Mouse (Mus musculus) liver, embryonic 13.5 days (tissue): ENCODE measurements around the gene Cdh1. TPM values are rescaled to one million over a fixed set of nuclear protein-coding genes. Genes with fewer than 3 reads are reported as not detected.
"Not testable (repeated sequence)": the region's sequence is repeated elsewhere in the genome, so short reads cannot be mapped to it uniquely, and the experiment has no call there.

Experiments used
- ATAC-seq: fragments of 200-750 bp; cut with Nextera tagmentation; 2 replicates; pipeline ENCODE4 v1.8.0; 2017; ENCODE audit warnings: low read depth, mild to moderate bottlenecking, moderate number of reproducible peaks, moderate library complexity
- DNase-seq: peaks from one replicate; pipeline ENCODE4 v3.0.0; 2022
- H3K27ac ChIP-seq: fragments of 300-500 bp; sonication (generic); 2 replicates; pipeline ENCODE4 v1.5.1; 2015; ENCODE audit warnings: moderate library complexity, mild to moderate bottlenecking, inconsistent platforms
- H3K27me3 ChIP-seq: fragments of 300-500 bp; sonication (generic); 2 replicates; pipeline ENCODE4 v1.6.1; 2015; ENCODE audit warnings: mild to moderate bottlenecking, inconsistent platforms
- H3K36me3 ChIP-seq: fragments of 300-500 bp; sonication (generic); 2 replicates; pipeline ENCODE4 v1.6.1; 2015; ENCODE audit warnings: mild to moderate bottlenecking, inconsistent platforms
- H3K4me1 ChIP-seq: fragments of 300-500 bp; sonication (generic); replicated peaks from 2 replicates; pipeline ENCODE4 v1.6.1; 2015; ENCODE audit warnings: inconsistent platforms
- H3K4me2 ChIP-seq: fragments of 300-500 bp; sonication (generic); 2 replicates; pipeline ENCODE4 v1.6.1; 2015; ENCODE audit warnings: inconsistent platforms, mild to moderate bottlenecking, moderate library complexity
- H3K4me3 ChIP-seq: fragments of 300-500 bp; sonication (generic); replicated peaks from 2 replicates; pipeline ENCODE4 v1.5.1; 2015; ENCODE audit warnings: mild to moderate bottlenecking, inconsistent platforms
- H3K9ac ChIP-seq: fragments of 300-500 bp; sonication (generic); 2 replicates; pipeline ENCODE4 v1.6.1; 2015; ENCODE audit warnings: mild to moderate bottlenecking, inconsistent platforms
- H3K9me3 ChIP-seq: fragments of 300-500 bp; sonication (generic); replicated peaks from 2 replicates; pipeline ENCODE4 v1.6.1; 2016; ENCODE audit warnings: inconsistent platforms
- WGBS: fragments of 180-500 bp; shearing (Covaris S2); methylation state at CpG from one replicate; pipeline ENCODE4 v1.1.7; 2015; ENCODE audit not compliant: insufficient replicate concordance; 5-methylcytosine and 5-hydroxymethylcytosine counted together
- polyA plus RNA-seq: library from polyadenylated mRNA; unstranded; fragments of >200 nt; fragmentation: Nextera tagmentation; extraction: Ambion mirVana; gene quantifications from 2 replicates; pipeline ENCODE4 v1.2.1, GENCODE M21; 2015

Cdh1 gene
- polyA plus RNA-seq, 1 experiment from 2014 or later = 12.1 TPM

DNA sequence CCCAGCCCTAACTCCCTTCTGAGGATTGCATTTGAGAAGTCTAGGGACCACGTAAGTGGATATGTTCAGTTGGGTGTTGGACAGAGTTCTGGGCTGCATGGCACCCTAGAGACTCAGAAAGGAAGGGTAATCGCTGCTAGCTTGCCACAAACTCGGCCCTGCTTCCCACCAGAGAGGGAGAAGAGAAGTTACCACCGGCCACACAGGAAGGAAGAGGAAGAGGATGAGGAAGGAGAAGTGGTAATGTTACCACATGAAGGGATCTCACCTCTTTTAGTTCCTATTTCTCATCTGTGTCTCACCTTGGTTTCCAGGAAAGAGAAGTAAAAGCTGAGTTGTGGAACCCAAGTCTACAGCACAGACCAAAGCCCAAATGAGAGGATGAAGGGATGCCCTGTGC is 28.9 kb upstream of the Cdh1 start:
- Histone ChIP-seq H3K27ac (no peak overlapping the region), H3K4me1 (peaks cover 9% of the 10 kb centered on the region; the same call in 1 of the 2 replicates), H3K9ac (no peak overlapping the region), H3K9me3 (no peaks in the 10 kb centered on the region), H3K36me3 (no peaks in the 10 kb centered on the region), H3K4me3 (no peak overlapping the region), H3K27me3 (no peaks in the 10 kb centered on the region), H3K4me2 (no peak overlapping the region)
- 25% methylated on average over 4 of the region's 4 CpGs for WGBS
- ATAC-seq = no peak
- DNase-seq = no peak

DNA sequence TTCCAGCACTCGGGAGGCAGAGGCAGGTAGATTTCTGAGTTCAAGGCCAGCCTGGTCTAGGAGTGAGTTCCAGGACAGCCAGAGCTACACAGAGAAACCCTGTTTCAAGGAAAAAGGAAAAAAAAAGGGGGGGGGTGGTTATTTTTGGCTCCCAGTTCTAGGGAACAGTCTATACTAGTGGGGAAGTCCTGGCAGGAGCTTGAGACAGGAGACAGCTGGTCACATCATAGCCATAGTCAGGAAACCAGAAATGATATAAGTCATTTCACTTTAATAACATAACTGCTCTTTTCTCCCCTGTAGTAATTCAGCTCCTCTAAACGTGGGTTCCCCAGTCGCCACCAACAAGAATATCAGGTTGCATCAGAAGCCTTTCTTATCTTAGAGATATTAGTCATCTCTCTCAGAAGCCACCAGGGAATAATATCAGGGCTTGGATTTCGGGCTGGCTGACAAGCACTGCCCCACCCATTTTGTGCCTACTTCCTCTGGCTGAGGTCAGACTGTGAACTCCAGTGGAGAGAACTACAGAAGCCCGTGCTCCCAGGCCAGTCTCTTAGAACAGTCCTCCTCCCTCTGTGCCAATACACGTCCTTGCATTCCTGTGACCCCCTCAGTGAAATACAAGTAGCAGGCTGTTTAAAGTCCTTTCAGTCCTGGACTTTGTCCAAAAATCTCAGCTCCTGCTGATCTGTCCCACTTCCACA is 26.1 kb upstream of the Cdh1 start:
- ATAC-seq (no peak), DNase-seq (no peak)
- no peak overlapping the region for H3K4me2 ChIP-seq
- H3K27me3 ChIP-seq = no peaks in the 10 kb centered on the region
- no peaks in the 10 kb centered on the region for H3K9me3 ChIP-seq
- H3K4me3 ChIP-seq = no peak overlapping the region
- 15% methylated on average over 6 of the region's 6 CpGs for WGBS
- H3K9ac ChIP-seq = no peak overlapping the region
- H3K4me1 ChIP-seq = peaks cover 9% of the 10 kb centered on the region; the same call in 1 of the 2 replicates
- no peaks in the 10 kb centered on the region for H3K36me3 ChIP-seq
- H3K27ac ChIP-seq = no peak overlapping the region

DNA sequence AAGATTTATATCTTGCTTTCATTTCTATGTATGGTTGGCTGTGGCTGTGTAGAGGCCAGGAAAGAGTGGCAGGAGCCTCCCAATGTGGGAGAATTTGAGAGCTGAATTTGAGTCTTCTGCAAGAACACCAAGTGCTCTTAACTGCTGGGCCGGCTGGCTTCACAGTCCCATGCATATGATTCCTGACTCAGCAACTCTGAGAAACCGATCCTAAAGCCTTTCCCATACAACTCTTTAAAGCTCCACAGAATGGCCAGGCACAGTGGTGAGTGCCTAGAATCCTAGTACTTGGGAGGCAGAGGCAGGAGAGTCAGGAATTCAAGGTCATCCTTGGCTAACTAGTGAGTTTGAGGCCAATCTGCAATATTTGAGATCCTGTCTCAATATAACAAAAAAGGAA is 23.6 kb upstream of the Cdh1 start:
- ATAC-seq = no peak
- 47% methylated on average over 2 of the region's 2 CpGs for WGBS
- Histone ChIP-seq H3K27me3 (no peaks in the 10 kb centered on the region), H3K4me2 (no peak overlapping the region), H3K9me3 (no peaks in the 10 kb centered on the region), H3K36me3 (no peaks in the 10 kb centered on the region), H3K9ac (no peak overlapping the region), H3K4me3 (no peak overlapping the region), H3K4me1 (peaks cover 9% of the 10 kb centered on the region; the same call in 1 of the 2 replicates), H3K27ac (no peak overlapping the region)
- DNase-seq = no peak

DNA sequence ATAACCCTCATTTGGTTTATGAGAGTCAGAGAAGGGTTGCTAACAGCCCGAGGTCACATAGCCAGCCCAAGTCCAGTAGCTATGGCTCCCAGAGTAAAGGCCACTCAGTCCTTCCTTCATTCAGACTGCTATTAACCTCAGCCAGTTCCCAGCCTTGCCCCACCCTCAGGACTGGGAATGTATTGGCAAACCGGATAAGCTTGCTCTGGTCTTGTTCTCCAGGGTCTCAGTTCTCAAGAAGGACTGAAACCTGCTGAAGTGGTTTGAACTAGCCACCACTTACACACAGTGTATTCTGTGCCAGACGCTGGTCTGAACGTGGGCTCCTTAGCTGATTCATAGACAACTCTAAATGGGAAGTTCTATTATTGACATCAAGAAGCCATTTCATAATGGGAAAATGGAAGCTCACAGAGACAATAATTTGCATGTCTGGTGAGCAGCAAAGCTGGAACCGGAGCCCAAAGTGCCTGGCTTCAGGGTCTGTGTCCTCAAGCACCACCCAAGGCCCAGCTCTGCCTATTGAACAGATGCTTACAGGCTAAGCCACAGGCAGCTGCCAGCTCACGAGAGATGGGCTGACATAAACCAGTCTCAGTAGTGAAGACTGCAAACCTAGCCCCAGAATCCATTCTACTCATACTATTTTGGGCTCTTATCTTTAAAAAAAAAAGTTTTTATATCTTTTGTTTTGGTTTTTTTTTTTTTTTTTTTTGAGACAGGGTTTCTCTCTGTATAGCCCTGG is 21.6 kb upstream of the Cdh1 start:
- Histone ChIP-seq H3K36me3 (no peaks in the 10 kb centered on the region), H3K9ac (no peak overlapping the region), H3K9me3 (no peaks in the 10 kb centered on the region), H3K4me1 (peaks cover 13% of the 10 kb centered on the region; the same call in 1 of the 2 replicates), H3K27me3 (no peaks in the 10 kb centered on the region), H3K4me2 (no peak overlapping the region), H3K27ac (no peak overlapping the region), H3K4me3 (no peak overlapping the region)
- no peak for ATAC-seq
- 43% methylated on average over 6 of the region's 6 CpGs for WGBS
- no peak for DNase-seq

DNA sequence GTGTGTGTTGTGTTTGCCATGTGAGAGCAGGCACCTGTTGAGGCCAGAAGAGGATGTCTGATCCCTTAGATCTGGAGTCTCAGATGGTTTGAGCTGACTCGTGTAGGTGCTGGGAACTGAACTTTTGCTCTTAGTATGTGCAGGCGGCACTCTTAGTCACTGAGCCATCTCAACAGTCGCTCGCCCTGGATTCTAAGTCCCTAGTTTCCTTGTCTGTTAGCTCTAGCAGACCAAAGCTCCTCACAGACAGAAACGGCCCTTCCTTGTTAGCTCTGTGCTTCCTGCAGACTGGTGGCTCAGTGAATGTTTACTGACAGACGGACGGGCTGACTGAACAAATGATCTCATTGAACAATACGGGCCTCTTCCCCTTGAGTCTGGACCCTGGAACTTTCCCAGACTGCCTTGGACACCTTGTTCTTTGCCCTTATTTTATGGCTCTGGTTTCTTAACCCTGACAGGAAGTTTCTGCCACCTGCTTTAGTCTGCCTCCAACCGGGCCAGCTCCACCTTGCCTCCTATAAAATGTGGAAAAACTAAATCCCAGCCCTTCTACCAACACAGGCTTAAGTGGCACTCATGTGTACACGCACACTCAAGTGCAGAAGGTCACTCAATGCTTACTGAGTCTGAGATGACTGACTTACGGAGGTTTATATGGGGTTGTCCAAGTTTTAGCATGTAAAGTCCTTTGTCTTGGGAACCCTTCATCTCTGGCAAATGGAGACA is 18.0 kb upstream of the Cdh1 start:
- 46% methylated on average over 11 of the region's 11 CpGs for WGBS
- ATAC-seq (no peak), DNase-seq (no peak)
- Histone ChIP-seq H3K4me3 (no peak overlapping the region), H3K9me3 (no peaks in the 10 kb centered on the region), H3K9ac (peak overlapping the region; percentile 17; the same call in 1 of the 2 replicates), H3K4me2 (no peak overlapping the region), H3K4me1 (0 out of 2 replicates have a peak, but pooled peaks cover 4% of the 10 kb centered on the region), H3K27me3 (no peaks in the 10 kb centered on the region), H3K36me3 (no peaks in the 10 kb centered on the region), H3K27ac (no peak overlapping the region)

DNA sequence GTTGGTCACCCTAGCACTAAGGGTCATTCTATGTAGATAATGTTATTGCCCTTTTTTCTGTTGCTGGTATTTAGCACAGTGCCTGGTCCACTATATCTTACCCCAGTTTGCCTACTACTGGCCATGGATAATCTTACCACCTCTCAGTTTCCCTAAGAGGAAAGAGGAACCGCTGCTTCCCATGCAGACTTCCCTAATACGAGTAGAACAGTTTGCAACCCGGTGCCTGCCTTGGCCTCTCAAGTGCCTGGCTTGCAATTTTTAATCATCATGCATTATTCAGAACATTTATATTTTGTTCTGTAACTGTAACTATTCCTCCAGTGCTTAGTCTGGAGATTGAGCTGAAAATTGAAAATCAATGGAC is 17.5 kb upstream of the Cdh1 start:
- H3K9ac ChIP-seq = no peak overlapping the region

DNA sequence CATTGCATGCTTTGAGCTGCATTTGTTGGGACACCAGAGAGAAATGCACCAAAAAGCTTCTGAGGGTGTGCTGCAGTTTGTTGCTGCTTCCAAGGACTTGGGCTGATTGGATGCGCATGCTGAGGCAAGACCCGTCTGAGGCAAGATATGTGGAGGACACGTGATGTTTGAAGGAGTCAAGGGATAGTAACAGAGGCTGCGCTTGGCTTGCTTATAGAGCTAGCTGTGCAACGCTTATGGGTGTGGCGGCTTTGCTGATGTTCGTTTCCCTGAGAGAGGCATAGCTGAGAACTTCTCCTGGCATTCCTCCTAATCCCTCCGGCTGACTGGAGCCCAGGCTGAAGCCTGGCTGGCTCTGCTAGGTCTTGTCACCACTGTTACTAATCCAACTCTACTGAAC is 16.3 kb upstream of the Cdh1 start:
- Histone ChIP-seq H3K27me3 (no peaks in the 10 kb centered on the region), H3K4me2 (no peak overlapping the region), H3K9ac (no peak overlapping the region), H3K9me3 (no peaks in the 10 kb centered on the region), H3K27ac (no peak overlapping the region), H3K4me3 (no peak overlapping the region), H3K36me3 (no peaks in the 10 kb centered on the region), H3K4me1 (0 out of 2 replicates have a peak, but pooled peaks cover 4% of the 10 kb centered on the region)
- WGBS = 68% methylated on average over 8 of the region's 8 CpGs
- no peak for DNase-seq
- ATAC-seq = no peak

More for the DNA sequence above, 17.5 kb upstream of the Cdh1 start:
- Histone ChIP-seq H3K9me3 (no peaks in the 10 kb centered on the region), H3K4me2 (no peak overlapping the region), H3K27me3 (no peaks in the 10 kb centered on the region), H3K27ac (no peak overlapping the region), H3K4me3 (no peak overlapping the region), H3K4me1 (0 out of 2 replicates have a peak, but pooled peaks cover 4% of the 10 kb centered on the region), H3K36me3 (no peaks in the 10 kb centered on the region)
- ATAC-seq (no peak), DNase-seq (no peak)
- 19% methylated on average over 3 of the region's 3 CpGs for WGBS

DNA sequence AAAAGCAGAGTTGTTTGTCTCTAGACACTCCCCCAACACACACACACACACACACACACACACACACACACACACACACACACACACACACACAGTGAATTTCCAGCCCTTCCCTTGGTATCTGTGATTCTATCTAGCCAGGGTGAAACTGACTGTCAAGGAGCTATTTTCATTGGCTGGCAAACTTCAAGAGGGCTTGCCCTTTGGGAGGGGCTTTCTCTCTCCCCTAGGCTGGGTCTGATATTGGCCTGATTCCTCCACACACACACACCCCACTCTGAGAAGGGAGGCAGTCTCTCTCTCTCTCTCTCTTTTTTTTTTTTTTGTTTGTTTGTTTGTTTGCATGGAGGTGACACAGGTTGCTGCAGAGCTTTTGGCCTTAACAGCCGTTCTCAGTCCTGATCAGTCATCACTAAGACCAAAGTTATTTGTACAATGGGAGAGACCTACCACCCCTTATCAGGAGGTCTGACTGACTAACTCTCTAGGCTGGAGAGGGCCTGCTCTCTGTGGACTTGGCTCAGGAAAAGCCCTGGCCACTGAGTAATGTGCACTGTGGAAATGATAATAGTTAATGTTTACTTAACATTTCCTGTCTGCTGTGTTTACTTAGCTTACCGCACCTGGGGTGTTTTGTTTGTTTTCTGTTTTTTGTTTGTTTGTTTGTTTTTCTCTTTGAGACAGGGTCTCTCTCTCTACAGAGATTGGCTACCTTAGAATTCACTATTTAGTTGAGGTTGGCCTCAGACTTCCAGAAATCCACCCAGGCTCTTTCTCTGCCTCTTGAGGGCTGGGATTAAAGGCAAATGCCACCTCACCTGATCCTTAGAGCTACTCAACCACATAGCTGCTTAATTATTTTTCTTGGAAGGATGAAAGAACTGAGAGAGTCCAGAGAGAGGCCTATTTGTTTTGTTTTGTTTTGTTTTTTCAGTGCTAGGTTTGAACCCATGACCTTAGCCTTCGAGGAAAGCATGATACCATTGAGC is 14.4 kb upstream of the Cdh1 start:
- ATAC-seq (peak; percentile 72), DNase-seq (no peak)
- WGBS = 49% methylated on average over 3 of the region's 3 CpGs
- Histone ChIP-seq H3K4me2 (no peak overlapping the region), H3K9ac (no peak overlapping the region), H3K36me3 (no peaks in the 10 kb centered on the region), H3K9me3 (no peaks in the 10 kb centered on the region), H3K27me3 (no peaks in the 10 kb centered on the region), H3K27ac (no peak overlapping the region; the same call in 1 of the 2 replicates), H3K4me3 (no peak overlapping the region), H3K4me1 (0 out of 2 replicates have a peak, but pooled peaks cover 4% of the 10 kb centered on the region)

DNA sequence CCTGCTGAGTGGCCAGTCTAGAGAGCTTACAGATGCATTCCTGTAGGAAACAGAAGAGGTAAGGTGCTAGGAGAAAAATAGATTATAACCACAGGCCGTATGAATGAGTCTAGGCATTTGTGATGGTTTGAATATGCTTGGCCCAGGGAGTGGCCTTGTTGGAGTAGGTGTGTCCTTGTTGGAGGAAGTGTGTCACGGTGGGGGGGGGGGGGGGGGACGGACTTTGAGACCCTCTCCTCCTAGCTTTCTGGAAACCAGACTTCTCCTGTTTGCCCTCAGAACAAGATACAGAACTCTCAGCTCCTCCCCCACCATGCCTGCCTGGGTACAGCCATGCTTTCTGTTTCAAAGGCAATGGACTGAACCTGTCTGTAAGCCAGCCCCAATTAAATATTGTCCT is 10.7 kb upstream of the Cdh1 start:
- Histone ChIP-seq H3K27ac (no peak overlapping the region), H3K4me2 (no peak overlapping the region), H3K27me3 (no peaks in the 10 kb centered on the region), H3K4me3 (no peak overlapping the region), H3K9me3 (no peaks in the 10 kb centered on the region), H3K4me1 (0 out of 2 replicates have a peak, but pooled peaks cover 1% of the 10 kb centered on the region), H3K36me3 (no peaks in the 10 kb centered on the region), H3K9ac (no peak overlapping the region)
- 29% methylated on average over 3 of the region's 3 CpGs for WGBS
- ATAC-seq = no peak
- no peak for DNase-seq

DNA sequence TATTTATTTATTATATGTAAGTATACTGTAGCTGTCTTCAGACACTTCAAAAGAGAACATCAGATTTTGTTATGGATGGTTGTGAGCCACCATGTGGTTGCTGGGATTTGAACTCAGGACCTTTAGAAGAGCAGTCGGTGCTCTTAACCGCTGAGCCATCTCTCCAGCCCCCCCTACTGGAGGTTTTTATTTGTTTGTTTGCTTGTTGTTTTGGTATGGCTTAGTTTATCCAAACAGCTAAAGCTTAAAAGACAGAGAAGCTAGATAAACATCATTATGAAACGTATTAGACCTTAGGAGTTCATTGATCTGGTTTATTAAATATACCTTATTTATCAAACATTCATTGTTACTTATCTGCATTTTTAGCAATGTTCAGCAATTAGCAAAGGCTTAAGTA is 7.5 kb upstream of the Cdh1 start:
- not testable (repeated sequence) for H3K4me2 ChIP-seq, ATAC-seq, H3K4me1 ChIP-seq, H3K9me3 ChIP-seq, H3K4me3 ChIP-seq, H3K36me3 ChIP-seq, H3K9ac ChIP-seq, H3K27ac ChIP-seq, DNase-seq, H3K27me3 ChIP-seq
- 69% methylated on average over 3 of the region's 3 CpGs for WGBS
